Comparison of ENCODE assay signal across 10 mouse cellular contexts in the genomic region with DNA sequence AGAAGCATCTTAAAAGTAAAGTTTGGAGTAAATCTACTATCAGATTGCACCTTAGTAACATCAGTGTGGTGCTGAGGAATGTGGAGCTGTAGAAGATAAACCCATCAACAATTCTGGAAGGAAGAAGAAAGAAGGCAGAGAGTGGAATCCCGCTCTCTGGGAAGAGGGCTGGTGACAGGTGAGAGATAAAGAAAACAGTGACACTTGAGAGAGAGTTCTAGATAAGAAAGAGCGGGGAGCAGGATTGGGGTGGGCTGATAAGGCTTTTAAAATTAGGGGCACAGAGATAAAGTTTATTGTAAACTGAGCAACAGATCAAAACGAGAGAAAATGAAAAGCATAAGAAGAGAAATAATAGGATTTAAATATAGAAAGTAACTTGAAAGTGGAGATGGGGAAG. TPM values are rescaled to one million over a fixed set of nuclear protein-coding genes. Genes with fewer than 3 reads are reported as not detected.
"Had no signal": no experiment of that assay in that cellular context is flagged by ENCODE, and none has a peak within 500 bp of the region (broad histone marks: within the 10 kb centered on the region; RNA-seq: fewer than 3 reads in every experiment).

No protein-coding gene starts in this region.

- H3K36me3 ChIP-seq: kidney, embryonic 15.5 days; limb, embryonic 10.5 days; midbrain, embryonic 13.5 days; neural tube, embryonic 12.5 days had no signal

- H3K4me2 ChIP-seq: kidney, embryonic 15.5 days; midbrain, embryonic 13.5 days; neural tube, embryonic 12.5 days had no signal

- H3K27me3 ChIP-seq: kidney, embryonic 15.5 days; midbrain, embryonic 13.5 days; neural tube, embryonic 12.5 days had no signal

- H3K9me3 ChIP-seq: kidney, embryonic 15.5 days; limb, embryonic 10.5 days; midbrain, embryonic 13.5 days; neural tube, embryonic 12.5 days had no signal

- ATAC-seq: midbrain, embryonic 13.5 days had no signal

- H3K4me1 ChIP-seq: kidney, embryonic 15.5 days; midbrain, embryonic 13.5 days; neural tube, embryonic 12.5 days had no signal

- DNase-seq: kidney, postnatal 25 days had no signal

- H3K9ac ChIP-seq: kidney, embryonic 15.5 days; midbrain, embryonic 13.5 days; neural tube, embryonic 12.5 days had no signal

- H3K4me3 ChIP-seq: kidney, embryonic 15.5 days; left cerebral cortex, adult 2 months; limb, embryonic 10.5 days; midbrain, embryonic 13.5 days; neural tube, embryonic 12.5 days had no signal

- H3K27ac ChIP-seq: kidney, embryonic 15.5 days; left cerebral cortex, adult 2 months; limb, embryonic 10.5 days; midbrain, embryonic 13.5 days; neural tube, embryonic 12.5 days; stomach, postnatal 0 days had no signal

RNA-seq across cellular contexts. Expression of gene Bmp5, which starts 6.1 kb away (rescaled TPM):
- total RNA-seq: megakaryocyte-erythroid progenitor cell, adult 5-6 weeks; monocyte, adult 5-6 weeks; neutrophil, adult 5-6 weeks had no signal
